Mouse (Mus musculus): ENCODE results near the gene Serpina6. TPM values are rescaled to one million over a fixed set of nuclear protein-coding genes. Genes with fewer than 3 reads are reported as not detected.
"Not testable (repeated sequence)": the region's sequence is repeated elsewhere in the genome, so short reads cannot be mapped to it uniquely, and the experiment has no call there.

Serpina6 gene
- total and polyA plus RNA-seq, 2 experiments, result 246 to 256 TPM

- DNase-seq (ENCODE audit: extremely low read depth, low read depth, low spot score), result peak; percentile 67
- TF ChIP-seq POLR2A (IDR thresholded peaks at IDR 0.05; ENCODE audit: extremely low read depth, insufficient read depth, low read length) (no peak), CTCF (IDR thresholded peaks at IDR 0.05; ENCODE audit: low read depth, low read length) (no peak)
- Histone ChIP-seq H3K4me3 (ENCODE audit: insufficient read depth, low read depth, low read length) (no peak overlapping the region), H3K4me1 (ENCODE audit: control insufficient read depth, insufficient read depth, low read length) (peaks cover 16% of the 10 kb centered on the region), H3K9ac (ENCODE audit: low read depth, low read length) (no peak overlapping the region), H3K27me3 (ENCODE audit: control insufficient read depth, insufficient read depth, low read length) (no peaks in the 10 kb centered on the region), H3K27ac (replicated peaks; ENCODE audit: insufficient read depth, low read depth, low read length) (0 out of 2 replicates have a peak overlapping the region, but pooled peaks have one; percentile 43), H3K36me3 (ENCODE audit: control insufficient read depth, insufficient read depth, low read length) (no peaks in the 10 kb centered on the region), H3K79me2 (ENCODE audit: control insufficient read depth, insufficient read depth, low read length) (no peaks in the 10 kb centered on the region)
- WGBS, result 23% methylated on average over 2 of the region's 2 CpGs
Observed at GRCm38 (mm10) chr12:103681169-103681568, 24.2 kb upstream of the Serpina6 start.

DNA sequence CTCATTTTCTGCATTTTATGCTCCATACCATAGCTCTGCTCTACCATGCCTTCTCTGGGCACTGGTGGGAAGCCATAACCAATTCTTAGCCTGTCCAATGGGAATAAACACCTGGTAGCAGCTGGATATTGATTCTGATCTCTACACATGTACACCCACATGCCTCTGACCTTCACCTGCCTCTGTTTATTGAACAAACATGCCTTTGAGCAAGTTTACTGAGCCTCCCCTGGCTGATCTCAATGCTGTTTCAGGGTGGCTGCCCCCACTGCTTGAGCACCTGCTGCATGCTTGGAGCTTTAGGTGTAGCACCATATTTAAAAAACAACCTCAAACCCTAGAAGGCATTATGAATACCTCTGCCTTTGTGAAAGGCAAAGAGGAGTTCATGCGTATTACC, 22.8 kb upstream of the Serpina6 start:
- H3K79me2 ChIP-seq (ENCODE audit: control insufficient read depth, insufficient read depth, low read length); H3K27me3 ChIP-seq (ENCODE audit: control insufficient read depth, insufficient read depth, low read length); H3K36me3 ChIP-seq (ENCODE audit: control insufficient read depth, insufficient read depth, low read length); H3K4me3 ChIP-seq (ENCODE audit: insufficient read depth, low read depth, low read length); H3K9ac ChIP-seq (ENCODE audit: low read depth, low read length); H3K27ac ChIP-seq (replicated peaks; ENCODE audit: insufficient read depth, low read depth, low read length): not testable (repeated sequence)
- H3K4me1 ChIP-seq (ENCODE audit: control insufficient read depth, insufficient read depth, low read length), result peaks cover 16% of the 10 kb centered on the region
- 68% methylated on average over 1 of the region's 1 CpGs for WGBS
- peak; percentile 78 for DNase-seq (ENCODE audit: extremely low read depth, low read depth, low spot score)

DNA sequence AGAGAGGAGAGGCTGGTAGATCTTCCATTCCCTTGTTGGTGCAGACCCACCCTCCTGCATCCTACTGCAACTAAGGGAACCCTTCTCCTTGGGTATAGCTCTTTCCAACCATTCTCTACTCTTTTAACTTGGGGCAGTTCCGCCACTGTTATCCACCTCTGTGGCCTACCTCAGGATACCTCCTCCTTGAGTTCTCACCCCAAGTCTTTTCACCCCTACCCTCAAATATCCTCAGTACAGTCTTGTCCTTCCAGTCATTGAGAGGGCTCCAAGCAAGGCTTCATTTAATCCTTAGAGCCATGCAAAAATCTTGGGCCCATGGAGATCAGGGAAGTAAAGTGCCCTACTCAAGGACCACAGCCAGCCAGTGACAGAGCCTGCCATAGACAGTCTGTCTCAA, 19.0 kb upstream of the Serpina6 start, which contains the start of gene Serpina16:
Gene Serpina16, minus strand, starts transcription at position 101 of the 400 bp plus-strand sequence.
- DNase-seq (ENCODE audit: extremely low read depth, low read depth, low spot score), result no peak
- Histone ChIP-seq H3K9ac (ENCODE audit: low read depth, low read length) (no peak within 1 kb of the TSS), H3K4me3 (ENCODE audit: insufficient read depth, low read depth, low read length) (no peak within 1 kb of the TSS), H3K27me3 (ENCODE audit: control insufficient read depth, insufficient read depth, low read length) (no peaks in the 10 kb centered on the region), H3K36me3 (ENCODE audit: control insufficient read depth, insufficient read depth, low read length) (no peaks in the 10 kb centered on the region), H3K4me1 (ENCODE audit: control insufficient read depth, insufficient read depth, low read length) (peaks cover 7% of the 10 kb centered on the region), H3K27ac (replicated peaks; ENCODE audit: insufficient read depth, low read depth, low read length) (no peak within 1 kb of the TSS), H3K79me2 (ENCODE audit: control insufficient read depth, insufficient read depth, low read length) (no peaks in the 10 kb centered on the region)
- TF ChIP-seq POLR2A (IDR thresholded peaks at IDR 0.05; ENCODE audit: extremely low read depth, insufficient read depth, low read length) (no peak), CTCF (IDR thresholded peaks at IDR 0.05; ENCODE audit: low read depth, low read length) (no peak)
- WGBS, result 100% methylated on average over 1 of the region's 1 CpGs

DNA sequence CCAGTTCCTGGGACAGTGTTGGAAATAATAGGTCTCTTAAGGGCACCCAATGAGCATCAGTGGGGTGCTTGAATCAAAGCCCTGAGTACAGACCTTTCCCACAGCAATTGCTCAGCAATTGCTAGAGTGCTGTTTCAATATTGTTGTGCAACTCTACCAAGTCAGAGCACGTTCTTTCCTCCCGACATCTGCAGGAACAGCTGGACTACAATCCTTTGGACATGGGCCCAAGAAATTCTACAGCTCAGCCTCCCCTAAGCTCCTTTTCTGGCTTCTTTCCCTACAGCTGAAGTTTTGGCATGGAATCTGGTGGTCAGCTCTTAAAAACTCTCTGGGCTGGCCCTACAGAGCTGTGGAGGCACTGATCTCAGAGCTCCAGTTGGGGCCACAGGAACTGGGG, 16.2 kb upstream of the Serpina6 start:
- TF ChIP-seq POLR2A (IDR thresholded peaks at IDR 0.05; ENCODE audit: extremely low read depth, insufficient read depth, low read length) (no peak), CTCF (IDR thresholded peaks at IDR 0.05; ENCODE audit: low read depth, low read length) (no peak)
- H3K79me2 ChIP-seq (ENCODE audit: control insufficient read depth, insufficient read depth, low read length), result no peaks in the 10 kb centered on the region
- H3K27me3 ChIP-seq (ENCODE audit: control insufficient read depth, insufficient read depth, low read length), result no peaks in the 10 kb centered on the region
- no peak overlapping the region for H3K27ac ChIP-seq (replicated peaks; ENCODE audit: insufficient read depth, low read depth, low read length)
- no peaks in the 10 kb centered on the region for H3K36me3 ChIP-seq (ENCODE audit: control insufficient read depth, insufficient read depth, low read length)
- 17% methylated on average over 2 of the region's 2 CpGs for WGBS
- no peak for DNase-seq (ENCODE audit: extremely low read depth, low read depth, low spot score)
- H3K9ac ChIP-seq (ENCODE audit: low read depth, low read length), result no peak overlapping the region
- H3K4me1 ChIP-seq (ENCODE audit: control insufficient read depth, insufficient read depth, low read length), result no peaks in the 10 kb centered on the region
- no peak overlapping the region for H3K4me3 ChIP-seq (ENCODE audit: insufficient read depth, low read depth, low read length)

- no peaks in the 10 kb centered on the region for H3K36me3 ChIP-seq (ENCODE audit: control insufficient read depth, insufficient read depth, low read length)
- DNase-seq (ENCODE audit: extremely low read depth, low read depth, low spot score), result no peak
- H3K27me3 ChIP-seq (ENCODE audit: control insufficient read depth, insufficient read depth, low read length), result no peaks in the 10 kb centered on the region
- H3K79me2 ChIP-seq (ENCODE audit: control insufficient read depth, insufficient read depth, low read length), result no peaks in the 10 kb centered on the region
- no peak overlapping the region for H3K4me3 ChIP-seq (ENCODE audit: insufficient read depth, low read depth, low read length)
- H3K9ac ChIP-seq (ENCODE audit: low read depth, low read length), result no peak overlapping the region
- TF ChIP-seq CTCF (IDR thresholded peaks at IDR 0.05; ENCODE audit: low read depth, low read length), result no peak
- no peak for TF ChIP-seq POLR2A (IDR thresholded peaks at IDR 0.05; ENCODE audit: extremely low read depth, insufficient read depth, low read length)
- no peak overlapping the region for H3K27ac ChIP-seq (replicated peaks; ENCODE audit: insufficient read depth, low read depth, low read length)
- WGBS, result 86% methylated on average over 3 of the region's 3 CpGs
- no peaks in the 10 kb centered on the region for H3K4me1 ChIP-seq (ENCODE audit: control insufficient read depth, insufficient read depth, low read length)
Observed at GRCm38 (mm10) chr12:103671483-103671882, 14.5 kb upstream of the Serpina6 start.

DNA sequence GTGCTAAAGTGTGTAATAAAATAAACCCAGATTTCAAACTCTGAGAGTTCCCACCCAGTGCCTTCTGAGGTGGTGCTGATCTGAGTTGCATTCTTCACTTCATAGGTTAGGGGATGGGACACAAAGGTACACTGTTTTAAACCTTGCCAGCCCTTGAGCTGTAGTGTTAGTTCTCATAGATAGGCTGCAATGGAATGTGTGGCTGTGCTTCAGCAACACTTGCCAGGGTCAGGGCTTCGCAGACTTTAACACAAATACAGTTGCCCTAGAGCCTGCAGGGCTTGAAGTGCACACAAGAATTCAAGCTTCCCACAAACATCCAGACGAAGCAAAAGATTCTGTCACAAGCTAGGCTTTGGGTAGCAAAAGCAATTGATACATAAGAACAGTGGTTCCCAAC, 14.0 kb upstream of the Serpina6 start:
- Histone ChIP-seq H3K27me3 (ENCODE audit: control insufficient read depth, insufficient read depth, low read length) (no peaks in the 10 kb centered on the region), H3K4me3 (ENCODE audit: insufficient read depth, low read depth, low read length) (no peak overlapping the region), H3K36me3 (ENCODE audit: control insufficient read depth, insufficient read depth, low read length) (no peaks in the 10 kb centered on the region), H3K9ac (ENCODE audit: low read depth, low read length) (no peak overlapping the region), H3K4me1 (ENCODE audit: control insufficient read depth, insufficient read depth, low read length) (no peaks in the 10 kb centered on the region), H3K27ac (replicated peaks; ENCODE audit: insufficient read depth, low read depth, low read length) (no peak overlapping the region), H3K79me2 (ENCODE audit: control insufficient read depth, insufficient read depth, low read length) (no peaks in the 10 kb centered on the region)
- DNase-seq (ENCODE audit: extremely low read depth, low read depth, low spot score), result no peak
- no peak for TF ChIP-seq POLR2A (IDR thresholded peaks at IDR 0.05; ENCODE audit: extremely low read depth, insufficient read depth, low read length)
- no peak for TF ChIP-seq CTCF (IDR thresholded peaks at IDR 0.05; ENCODE audit: low read depth, low read length)
- WGBS, result 65% methylated on average over 2 of the region's 2 CpGs

All from liver, adult 2 months (tissue).